Mouse (Mus musculus) A20 (cell line): ENCODE measurements around the gene Dgkq.

Source experiments
- DNase-seq: peaks from one replicate; pipeline ENCODE4 v3.0.0-alpha.2; 2011; ENCODE audit warnings: low read depth, low spot score

The Dgkq gene

DNA sequence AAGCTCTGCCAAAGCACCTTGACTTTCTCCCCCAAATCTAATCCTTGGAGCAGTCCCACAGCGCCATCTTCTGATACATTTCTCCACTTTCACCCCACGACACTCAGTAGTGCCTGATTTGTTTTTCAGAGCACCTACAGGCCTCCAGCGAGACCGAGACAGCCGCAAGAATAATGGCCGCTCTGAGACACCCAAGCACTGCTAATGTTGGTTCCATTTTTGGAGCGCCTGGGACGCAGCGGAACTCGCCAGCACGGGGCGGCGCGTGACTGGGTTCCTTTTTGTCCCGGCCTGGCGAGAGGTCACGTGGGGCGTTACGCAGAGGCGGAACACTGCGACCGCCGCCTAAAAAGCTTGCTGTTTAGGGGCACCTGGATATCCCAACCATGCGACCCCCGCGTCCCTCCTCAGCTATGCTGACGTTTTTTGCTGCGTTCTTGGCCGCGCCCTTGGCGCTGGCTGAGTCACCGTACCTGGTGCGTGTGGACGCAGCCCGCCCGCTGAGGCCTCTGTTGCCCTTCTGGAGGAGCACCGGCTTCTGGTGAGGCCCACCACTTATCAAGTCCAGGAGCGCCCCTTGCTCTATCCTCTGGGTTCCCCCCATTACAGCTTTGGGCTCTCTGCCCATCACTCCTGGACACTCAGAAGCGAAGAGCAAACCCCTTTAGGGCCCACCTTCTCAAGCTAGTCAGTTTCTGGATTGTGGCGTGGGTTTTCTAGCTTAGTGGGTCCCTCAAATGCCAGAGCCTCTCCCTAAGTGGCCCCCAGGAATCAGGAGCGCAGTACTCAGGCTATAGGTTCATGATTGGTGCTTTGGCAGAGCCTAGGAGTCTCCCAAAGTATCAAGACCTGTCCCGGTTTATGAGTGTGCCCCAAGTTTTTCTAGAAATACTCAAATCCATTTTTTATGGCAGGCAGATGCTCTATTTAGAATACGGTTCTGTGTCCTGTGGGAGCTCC, at the start of gene Dgkq:
Dgkq (minus strand) TSS at position 696 of the 960 bp plus-strand sequence.
- peak; percentile 89 for DNase-seq

GRCm38 (mm10) chr5:108718051-108718450, 48.6 kb upstream of the Dgkq start:
- DNase-seq, result no peak

GRCm38 (mm10) chr5:108715974-108716373, 46.5 kb upstream of the Dgkq start:
- no peak for DNase-seq

- no peak for DNase-seq
Measured at GRCm38 (mm10) chr5:108714149-108714548, 44.7 kb upstream of the Dgkq start.

DNA sequence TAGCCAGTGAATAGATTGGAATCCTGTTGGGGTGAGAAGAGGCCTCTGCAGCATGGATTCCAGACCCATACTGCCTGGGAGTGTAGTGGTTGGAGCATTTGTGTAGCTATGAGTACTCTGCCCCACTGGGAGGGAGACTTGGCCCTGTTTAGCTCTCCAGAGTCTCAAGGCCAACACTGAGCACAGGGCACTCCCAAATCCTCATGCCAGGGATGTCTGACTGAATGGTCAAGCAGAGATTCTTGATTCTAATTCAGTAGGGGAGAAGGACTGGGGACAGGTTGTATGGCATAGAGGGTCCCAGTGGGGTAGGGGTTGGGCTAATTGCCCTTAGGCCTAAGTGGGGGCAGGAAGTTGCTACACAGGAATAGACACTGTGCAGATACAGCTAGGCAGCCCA, 44.2 kb upstream of the Dgkq start:
- no peak for DNase-seq

DNA sequence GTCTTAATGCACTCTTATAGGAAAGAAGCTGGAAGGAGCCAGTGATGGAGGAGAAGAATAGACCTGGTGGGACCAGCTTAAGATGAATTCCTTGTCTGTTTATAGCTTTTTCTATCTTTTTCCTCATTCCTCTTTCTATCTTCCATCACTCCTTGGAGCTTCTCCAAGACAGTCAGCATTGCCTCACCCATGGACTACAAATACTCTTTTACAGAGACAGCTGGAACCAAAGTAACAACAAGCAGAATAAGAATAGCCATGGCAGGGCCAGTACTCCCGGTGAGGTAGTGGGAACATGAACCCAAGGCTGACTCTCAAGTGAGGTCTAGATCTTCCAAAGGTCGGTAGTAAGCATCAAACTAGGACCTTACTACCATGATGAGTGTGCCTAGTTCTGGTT, 43.6 kb upstream of the Dgkq start:
- DNase-seq, result no peak

DNA sequence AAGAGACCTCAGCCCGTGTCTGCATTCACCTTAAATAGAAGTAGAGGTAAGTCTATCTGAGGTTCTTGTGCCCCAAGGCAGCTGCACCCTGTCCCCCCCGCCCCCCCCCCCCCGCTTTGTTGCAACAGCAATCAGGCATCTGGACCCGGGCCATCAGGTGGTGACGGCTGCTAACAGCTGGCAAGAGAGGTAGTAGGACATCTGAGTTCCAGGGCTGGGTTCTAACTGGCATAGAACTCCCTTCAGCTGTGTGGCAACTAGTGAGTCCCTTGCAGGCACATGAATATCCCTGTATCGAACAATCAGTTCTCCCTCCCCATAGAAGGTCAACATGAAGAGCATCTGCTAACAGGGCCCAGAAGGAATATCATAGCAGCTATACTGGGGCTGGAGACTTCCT, 42.5 kb upstream of the Dgkq start:
- DNase-seq, result no peak

DNA sequence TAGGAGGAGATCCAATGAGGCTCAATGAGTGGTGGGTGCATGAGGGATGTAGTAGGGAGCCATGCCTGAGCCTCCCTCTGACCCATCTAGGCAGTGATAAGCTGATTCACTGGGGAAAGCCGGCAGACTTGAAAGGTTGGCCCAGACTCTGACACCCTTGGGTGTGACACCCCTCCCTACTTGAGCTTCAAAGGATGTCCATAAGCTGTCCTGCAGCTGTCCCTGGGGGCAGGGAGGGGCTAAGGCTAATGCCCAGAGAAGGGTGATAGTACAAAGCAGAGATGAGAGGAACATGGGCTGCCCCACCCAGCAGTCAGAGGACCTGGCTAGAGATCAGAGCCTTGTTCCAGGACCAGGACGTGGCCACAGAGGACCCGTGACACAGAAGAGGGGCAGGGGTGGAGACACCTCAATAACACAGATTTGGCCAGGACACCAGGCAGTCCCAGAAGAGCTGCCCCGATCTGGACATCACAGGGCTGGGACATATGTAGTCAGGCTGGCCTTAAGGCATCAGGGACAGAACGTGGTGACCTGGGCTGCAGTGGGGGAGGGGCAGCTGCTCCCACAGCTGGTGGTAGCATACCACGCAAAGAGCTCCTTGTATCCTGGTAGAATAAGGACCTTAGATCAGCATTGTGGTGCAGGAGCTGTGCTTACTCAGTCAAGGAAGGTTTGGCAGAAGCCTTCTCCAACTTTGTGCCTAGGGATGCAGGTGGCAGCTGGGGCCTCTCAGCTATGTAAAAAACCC, 39.7 kb upstream of the Dgkq start:
- DNase-seq, result no peak

- DNase-seq, result no peak
Measured at GRCm38 (mm10) chr5:108708419-108708818, 38.9 kb upstream of the Dgkq start.

DNA sequence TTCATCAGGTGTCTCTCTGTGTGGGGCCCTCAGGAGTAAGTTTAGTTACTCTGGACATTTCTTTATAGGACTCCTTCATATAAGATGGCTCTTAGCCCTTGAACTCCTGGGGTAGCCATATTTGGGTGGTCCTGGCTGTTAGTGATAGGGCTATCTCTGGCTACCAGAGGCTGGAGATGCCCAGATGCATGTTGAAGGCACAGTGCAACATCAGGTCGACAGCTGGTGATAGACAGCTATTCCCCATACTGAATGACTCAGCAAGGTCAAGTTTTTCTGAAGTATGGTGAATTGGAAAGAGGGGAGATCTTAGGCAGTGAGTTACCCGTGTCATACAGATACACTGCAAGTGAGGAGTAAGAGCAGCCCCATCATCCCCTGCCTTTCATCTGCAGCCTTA, 38.3 kb upstream of the Dgkq start:
- DNase-seq, result no peak

GRCm38 (mm10) chr5:108703754-108704626, 34.5 kb upstream of the Dgkq start:
- DNase-seq, result no peak

DNA sequence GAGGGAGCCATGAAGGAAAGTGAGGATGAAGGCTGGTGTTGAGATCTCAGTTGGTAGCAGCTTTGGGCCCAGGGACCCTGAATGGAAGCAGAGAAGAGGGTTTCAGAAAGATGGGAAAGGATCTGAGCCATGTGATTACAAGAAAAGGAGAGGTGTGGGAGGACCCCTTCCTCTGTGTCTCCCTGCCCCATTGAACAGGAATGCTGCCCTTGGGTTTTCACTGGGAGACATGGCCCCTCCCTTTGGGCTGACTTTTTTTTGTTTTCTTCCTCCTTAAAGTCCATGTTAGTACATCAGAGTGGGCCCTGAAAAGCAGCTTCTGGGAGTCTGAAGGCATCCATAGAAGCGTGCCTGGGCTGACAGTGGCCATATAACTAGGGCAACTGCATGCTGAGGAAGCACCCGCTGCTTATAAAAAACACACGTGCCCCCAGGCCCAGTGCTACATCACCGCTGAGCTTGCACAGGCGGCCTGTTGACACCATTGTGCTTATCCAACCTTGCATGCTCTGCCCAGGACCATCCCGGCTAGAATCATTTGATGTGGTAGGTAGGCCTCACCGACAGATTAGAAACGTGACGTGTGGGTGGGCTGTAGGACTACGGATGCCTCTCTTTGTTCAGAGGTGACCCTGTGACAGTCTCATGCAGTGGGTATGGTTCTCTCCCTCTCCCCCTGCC, 32.0 kb upstream of the Dgkq start:
- no peak for DNase-seq

DNA sequence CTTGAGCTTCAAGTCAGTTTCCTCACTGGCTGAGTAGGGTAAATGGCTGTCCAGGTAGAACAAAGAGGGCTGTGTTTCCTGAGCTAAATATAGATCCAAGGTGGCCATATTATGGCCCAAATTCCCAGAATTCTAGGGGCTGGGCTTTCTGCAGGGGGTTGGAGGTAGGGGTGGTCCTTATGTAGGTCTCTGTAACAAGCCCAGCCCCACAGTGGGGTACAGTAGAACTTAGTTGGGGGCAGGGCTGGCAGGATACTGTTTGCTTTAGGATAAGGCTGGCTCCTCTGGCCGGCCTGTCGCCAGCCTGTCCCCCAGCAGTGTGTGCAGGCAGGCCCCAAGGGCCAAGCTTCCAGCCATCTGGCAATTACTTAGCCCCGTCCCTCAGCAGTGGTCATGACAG, 30.9 kb upstream of the Dgkq start:
- DNase-seq, result no peak

- no peak for DNase-seq
Measured at GRCm38 (mm10) chr5:108697341-108697753, 27.9 kb upstream of the Dgkq start.

- DNase-seq, result no peak
Measured at GRCm38 (mm10) chr5:108696542-108696941, 27.1 kb upstream of the Dgkq start.

DNA sequence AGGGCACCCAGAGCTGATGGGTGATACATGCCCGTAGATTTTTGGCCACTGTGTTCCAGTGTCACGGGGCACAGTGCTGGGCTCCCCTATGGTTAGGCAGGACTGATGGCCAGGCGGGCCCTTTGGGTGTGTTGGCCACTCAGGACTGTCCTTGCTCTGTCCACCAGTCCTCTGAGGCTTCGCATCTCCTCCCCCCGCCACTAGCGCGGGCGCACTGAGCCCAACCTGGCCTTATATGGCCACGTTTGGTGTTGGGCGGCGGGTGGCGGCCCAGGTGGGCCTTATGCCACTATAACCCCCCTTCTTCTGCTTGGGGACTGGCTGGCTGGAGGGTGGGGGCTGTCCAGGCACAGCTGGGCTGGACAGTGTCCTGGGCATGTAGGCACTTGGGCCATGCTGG, 26.4 kb upstream of the Dgkq start:
- no peak for DNase-seq

- peak; percentile 57 for DNase-seq
Measured at GRCm38 (mm10) chr5:108694352-108695261, 25.1 kb upstream of the Dgkq start.

- peak; percentile 94 for DNase-seq
Measured at GRCm38 (mm10) chr5:108693872-108694288, 24.4 kb upstream of the Dgkq start.

GRCm38 (mm10) chr5:108692271-108692670, 22.8 kb upstream of the Dgkq start, which contains the start of gene Fgfrl1:
Gene Fgfrl1 (plus strand): TSS chr5:108692382.
- DNase-seq, result peak; percentile 69

- peak; percentile 40 for DNase-seq
Measured at GRCm38 (mm10) chr5:108691152-108691551, 21.7 kb upstream of the Dgkq start.
